Mouse (Mus musculus) midbrain, embryonic 11.5 days (tissue): ENCODE data around the gene Ip6k1. TPM values are rescaled to one million over a fixed set of nuclear protein-coding genes. Genes with fewer than 3 reads are reported as not detected.

Experiments used
- ATAC-seq: fragments of 200-750 bp; cut with Nextera tagmentation; 2 replicates; pipeline ENCODE4 v1.8.0; 2017; ENCODE audit warnings: moderate TSS enrichment, moderate library complexity; ENCODE audit not compliant: low FRiP score
- DNase-seq: peaks from one replicate; pipeline ENCODE4 v3.0.0; 2015; ENCODE audit warnings: low spot score; ENCODE audit errors: missing footprints
- H3K27ac ChIP-seq: fragments of 300-500 bp; sonication (generic); 2 replicates; pipeline ENCODE4 v1.5.1; 2014; ENCODE audit warnings: low read depth, low read length
- H3K27me3 ChIP-seq: fragments of 300-500 bp; sonication (generic); 2 replicates; pipeline ENCODE4 v1.6.1; 2014; ENCODE audit warnings: mild to moderate bottlenecking, low read length, moderate library complexity, mixed read lengths; ENCODE audit not compliant: control insufficient read depth, insufficient read depth
- H3K36me3 ChIP-seq: fragments of 300-500 bp; sonication (generic); 2 replicates; pipeline ENCODE4 v1.6.1; 2014; ENCODE audit warnings: mild to moderate bottlenecking, low read length, moderate library complexity, mixed read lengths; ENCODE audit not compliant: control insufficient read depth, insufficient read depth
- H3K4me1 ChIP-seq: fragments of 300-500 bp; sonication (generic); 2 replicates; pipeline ENCODE4 v1.6.1; 2014; ENCODE audit warnings: low read length; ENCODE audit not compliant: control insufficient read depth, insufficient read depth
- H3K4me2 ChIP-seq: fragments of 300-500 bp; sonication (generic); 2 replicates; pipeline ENCODE4 v1.6.1; 2014; ENCODE audit warnings: mild to moderate bottlenecking, moderate library complexity
- H3K4me3 ChIP-seq: fragments of 300-500 bp; sonication (generic); 2 replicates; pipeline ENCODE4 v1.5.1; 2014; ENCODE audit warnings: low read depth, low read length
- H3K9ac ChIP-seq: fragments of 300-500 bp; sonication (generic); 2 replicates; pipeline ENCODE4 v1.6.1; 2014; ENCODE audit warnings: low read length
- H3K9me3 ChIP-seq: fragments of 300-500 bp; sonication (generic); 2 replicates; pipeline ENCODE4 v1.6.1; 2016; ENCODE audit warnings: low read length; ENCODE audit not compliant: control insufficient read depth
- WGBS: fragments of 180-500 bp; shearing (Covaris S2); extraction: QIAGEN DNeasy Blood & Tissue Kit; methylation state at CpG from one replicate; pipeline ENCODE4 v1.1.7; 2014; 5-methylcytosine and 5-hydroxymethylcytosine counted together
- polyA plus RNA-seq: library from polyadenylated mRNA; unstranded; fragments of >200 nt; fragmentation: Nextera tagmentation; extraction: Ambion mirVana; gene quantifications from 2 replicates; pipeline ENCODE4 v1.2.1, GENCODE M21; 2014

Gene Ip6k1
- polyA plus RNA-seq, 1 experiment from 2014 or later, result 34.8 TPM

- WGBS, result 54% methylated on average over 9 of the region's 9 CpGs
- H3K4me3 ChIP-seq, result no peak overlapping the region
- no peak overlapping the region for H3K27ac ChIP-seq
- no peak overlapping the region for H3K4me2 ChIP-seq
- no peaks in the 10 kb centered on the region for H3K27me3 ChIP-seq
- ATAC-seq (no peak), DNase-seq (no peak)
- H3K4me1 ChIP-seq, result no peaks in the 10 kb centered on the region
- H3K36me3 ChIP-seq, result no peaks in the 10 kb centered on the region; the same call in 1 of the 2 replicates
- H3K9me3 ChIP-seq, result no peaks in the 10 kb centered on the region
- no peak overlapping the region for H3K9ac ChIP-seq
Observed at GRCm38 (mm10) chr9:108072481-108072924, 70.2 kb downstream of the Ip6k1 start.

- H3K9ac ChIP-seq, result no peak overlapping the region
- no peak overlapping the region for H3K4me2 ChIP-seq
- H3K4me1 ChIP-seq, result peaks cover 3% of the 10 kb centered on the region; the same call in 1 of the 2 replicates
- no peaks in the 10 kb centered on the region; the same call in 1 of the 2 replicates for H3K36me3 ChIP-seq
- no peak overlapping the region for H3K4me3 ChIP-seq
- ATAC-seq (no peak), DNase-seq (no peak)
- 61% methylated on average over 7 of the region's 7 CpGs for WGBS
- H3K9me3 ChIP-seq, result no peaks in the 10 kb centered on the region
- no peak overlapping the region for H3K27ac ChIP-seq
- no peaks in the 10 kb centered on the region for H3K27me3 ChIP-seq
Observed at GRCm38 (mm10) chr9:108073141-108073930, 71.0 kb downstream of the Ip6k1 start.

DNA sequence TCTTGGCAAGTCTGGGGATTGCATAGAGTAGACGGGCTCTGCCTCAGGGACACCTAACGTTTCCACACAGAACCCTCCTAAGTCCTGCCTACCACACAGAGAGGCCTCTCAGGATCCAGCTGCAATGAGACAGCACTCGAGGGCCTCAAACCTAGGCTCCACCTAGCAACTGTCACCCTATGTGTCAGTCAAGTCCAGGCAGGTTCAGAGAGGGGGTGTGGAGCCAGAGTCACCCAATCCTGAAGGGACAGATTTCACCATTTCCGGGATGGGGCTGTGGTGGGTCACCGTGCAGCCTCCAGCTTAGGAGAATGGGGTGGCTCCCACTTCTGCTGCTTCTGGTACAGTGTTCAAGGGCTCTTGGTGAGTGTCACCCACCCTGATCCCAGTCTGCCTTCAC, 77.9 kb downstream of the Ip6k1 start, which contains the start of gene Mst1:
Gene Mst1 (plus strand): TSS at position 269 of the 400 bp plus-strand sequence.
- ATAC-seq, result no peak
- Histone ChIP-seq H3K9me3 (no peaks in the 10 kb centered on the region), H3K9ac (peak within 1 kb of the TSS; percentile 90), H3K36me3 (peaks cover 3% of the 10 kb centered on the region; the same call in 1 of the 2 replicates), H3K27me3 (peaks cover 24% of the 10 kb centered on the region), H3K4me3 (peak within 1 kb of the TSS; percentile 71), H3K4me2 (peak within 1 kb of the TSS; percentile 88), H3K4me1 (peaks cover 11% of the 10 kb centered on the region; the same call in 1 of the 2 replicates), H3K27ac (no peak within 1 kb of the TSS)
- WGBS, result 77% methylated on average over 5 of the region's 5 CpGs
- DNase-seq, result no peak

DNA sequence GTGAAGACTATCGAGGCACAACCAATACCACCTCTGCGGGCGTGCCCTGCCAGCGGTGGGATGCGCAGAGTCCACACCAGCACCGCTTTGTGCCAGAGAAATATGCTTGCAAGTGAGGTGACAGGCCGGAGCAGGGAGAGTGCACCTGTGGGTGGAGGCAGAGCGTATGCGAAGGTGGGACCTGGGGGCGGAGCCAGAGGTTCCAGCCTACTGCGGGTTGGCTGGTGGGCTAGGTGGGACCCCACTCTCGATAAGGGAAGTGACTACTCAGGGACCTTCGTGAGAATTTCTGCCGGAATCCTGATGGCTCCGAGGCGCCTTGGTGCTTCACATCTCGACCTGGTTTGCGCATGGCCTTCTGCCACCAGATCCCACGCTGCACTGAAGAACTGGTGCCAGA, 80.2 kb downstream of the Ip6k1 start:
- Histone ChIP-seq H3K27ac (no peak overlapping the region), H3K4me2 (no peak overlapping the region), H3K9me3 (no peaks in the 10 kb centered on the region), H3K27me3 (peaks cover 24% of the 10 kb centered on the region), H3K4me3 (no peak overlapping the region), H3K4me1 (peaks cover 11% of the 10 kb centered on the region; the same call in 1 of the 2 replicates), H3K9ac (no peak overlapping the region), H3K36me3 (peaks cover 23% of the 10 kb centered on the region)
- 9% methylated on average over 19 of the region's 19 CpGs for WGBS
- no peak for DNase-seq
- ATAC-seq, result no peak

DNA sequence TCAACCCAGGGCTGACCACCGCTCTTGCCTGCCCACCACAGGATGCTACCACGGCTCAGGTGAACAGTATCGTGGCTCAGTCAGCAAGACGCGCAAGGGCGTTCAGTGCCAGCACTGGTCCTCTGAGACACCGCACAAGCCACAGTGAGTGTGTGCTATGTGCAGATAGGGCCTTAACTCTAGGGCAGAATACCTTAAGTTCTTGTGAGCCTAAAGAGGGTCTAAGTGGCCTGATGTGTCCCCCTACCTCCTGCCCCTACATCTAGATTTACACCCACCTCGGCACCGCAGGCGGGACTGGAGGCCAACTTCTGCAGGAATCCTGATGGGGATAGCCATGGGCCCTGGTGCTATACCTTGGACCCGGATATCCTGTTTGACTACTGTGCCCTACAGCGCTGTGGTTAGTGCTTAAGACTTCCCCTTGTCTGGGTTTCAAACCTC, 80.7 kb downstream of the Ip6k1 start, which contains the start of gene Rnf123:
Gene Rnf123 (minus strand): TSS at position 359 of the 444 bp plus-strand sequence.
- no peak within 1 kb of the TSS for H3K9ac ChIP-seq
- H3K4me1 ChIP-seq, result peaks cover 11% of the 10 kb centered on the region; the same call in 1 of the 2 replicates
- ATAC-seq (no peak), DNase-seq (no peak)
- no peak within 1 kb of the TSS for H3K4me2 ChIP-seq
- no peak within 1 kb of the TSS for H3K27ac ChIP-seq
- no peak within 1 kb of the TSS for H3K4me3 ChIP-seq
- H3K36me3 ChIP-seq, result peaks cover 26% of the 10 kb centered on the region
- no peaks in the 10 kb centered on the region for H3K9me3 ChIP-seq
- WGBS, result 40% methylated on average over 12 of the region's 12 CpGs
- H3K27me3 ChIP-seq, result peaks cover 24% of the 10 kb centered on the region

DNA sequence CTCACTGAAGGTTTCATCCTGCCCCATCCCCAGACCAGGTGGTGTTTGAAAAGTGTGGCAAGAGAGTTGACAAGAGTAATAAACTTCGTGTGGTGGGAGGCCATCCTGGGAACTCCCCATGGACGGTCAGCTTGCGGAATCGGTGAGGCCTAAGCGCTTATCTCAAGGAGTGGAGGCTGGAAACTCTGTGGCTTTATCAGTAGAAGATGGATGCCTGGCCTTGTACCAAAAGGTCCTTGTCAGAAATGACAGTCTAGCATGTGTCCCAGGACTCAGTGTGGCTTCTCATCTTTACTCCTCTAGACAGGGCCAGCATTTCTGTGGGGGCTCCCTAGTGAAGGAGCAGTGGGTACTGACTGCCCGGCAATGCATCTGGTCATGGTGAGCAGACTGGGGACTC, 81.3 kb downstream of the Ip6k1 start:
- Histone ChIP-seq H3K9ac (no peak overlapping the region), H3K36me3 (peaks cover 27% of the 10 kb centered on the region), H3K4me2 (no peak overlapping the region), H3K27me3 (peaks cover 24% of the 10 kb centered on the region), H3K4me1 (peaks cover 5% of the 10 kb centered on the region; the same call in 1 of the 2 replicates), H3K27ac (no peak overlapping the region), H3K9me3 (no peaks in the 10 kb centered on the region), H3K4me3 (no peak overlapping the region)
- DNase-seq (no peak), ATAC-seq (no peak)
- 84% methylated on average over 6 of the region's 6 CpGs for WGBS

GRCm38 (mm10) chr9:108085261-108085660, 83.0 kb downstream of the Ip6k1 start:
- H3K9me3 ChIP-seq, result no peaks in the 10 kb centered on the region
- DNase-seq, result no peak
- peaks cover 24% of the 10 kb centered on the region for H3K27me3 ChIP-seq
- no peak overlapping the region for H3K27ac ChIP-seq
- no peak overlapping the region for H3K4me2 ChIP-seq
- 97% methylated on average over 4 of the region's 4 CpGs for WGBS
- H3K4me3 ChIP-seq, result no peak overlapping the region
- no peaks in the 10 kb centered on the region for H3K4me1 ChIP-seq
- H3K36me3 ChIP-seq, result peaks cover 32% of the 10 kb centered on the region
- H3K9ac ChIP-seq, result no peak overlapping the region
- no peak for ATAC-seq

- Histone ChIP-seq H3K27me3 (no peaks in the 10 kb centered on the region), H3K9me3 (no peaks in the 10 kb centered on the region), H3K9ac (no peak overlapping the region), H3K4me1 (peaks cover 11% of the 10 kb centered on the region), H3K36me3 (peaks cover 41% of the 10 kb centered on the region), H3K4me3 (no peak overlapping the region), H3K4me2 (no peak overlapping the region), H3K27ac (no peak overlapping the region)
- WGBS, result 95% methylated on average over 7 of the region's 7 CpGs
- ATAC-seq (no peak), DNase-seq (no peak)
Observed at GRCm38 (mm10) chr9:108090611-108091120, 88.4 kb downstream of the Ip6k1 start.

DNA sequence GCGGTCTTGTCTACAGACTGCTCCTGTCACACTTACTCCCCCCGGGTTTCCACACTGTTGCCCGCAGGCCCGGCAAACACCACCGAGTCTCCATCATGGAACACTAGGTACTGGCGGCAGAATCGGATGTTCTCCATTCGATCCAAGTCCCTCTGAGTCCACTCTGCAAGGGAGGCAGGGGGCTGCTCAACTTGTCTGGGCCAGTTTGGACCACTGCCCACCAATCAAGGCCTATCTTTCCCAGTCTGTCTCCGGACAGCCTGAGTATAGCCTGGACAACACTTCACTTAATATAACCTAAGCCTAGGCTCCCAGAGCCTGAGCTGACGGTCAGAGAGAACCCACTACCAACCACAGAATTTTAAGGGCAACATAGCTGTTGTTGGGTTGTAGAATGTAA, 91.3 kb downstream of the Ip6k1 start:
- Histone ChIP-seq H3K9ac (peak overlapping the region; percentile 78), H3K27ac (no peak overlapping the region), H3K4me3 (peak overlapping the region; percentile 83), H3K36me3 (peaks cover 21% of the 10 kb centered on the region), H3K27me3 (no peaks in the 10 kb centered on the region), H3K4me1 (peaks cover 11% of the 10 kb centered on the region), H3K4me2 (peak overlapping the region; percentile 89), H3K9me3 (no peaks in the 10 kb centered on the region)
- peak; percentile 68 for DNase-seq
- 78% methylated on average over 10 of the region's 10 CpGs for WGBS
- ATAC-seq, result no peak
